Mouse (Mus musculus) adrenal gland, postnatal 10 days (tissue): ENCODE measurements around the gene Il34. TPM values are rescaled to one million over a fixed set of nuclear protein-coding genes. Genes with fewer than 3 reads are reported as not detected.

Experiments used
- DNase-seq: peaks from one replicate; pipeline ENCODE4 v3.0.0; 2021; ENCODE audit warnings: mixed read lengths
- long read RNA-seq, 2 experiments: library from polyadenylated mRNA; stranded (forward); transcript quantifications; one replicate each; pipeline ENCODE4 v2.0.0; 2021
- total RNA-seq, 2 experiments: library from RNA; stranded (reverse); gene quantifications; 2 replicates each; pipeline ENCODE4 v1.2.3; 2021

Gene Il34
- 1 to 10 TPM; 8.6 to 9.9 TPM for total RNA-seq
- long read RNA-seq, experiment 1, partial matches to known transcripts, result 6 of 10 reads
- long read RNA-seq, experiment 1, other reads (novel, unspliced or antisense), result 0 of 10 reads
- long read RNA-seq, experiment 2, partial matches to known transcripts, result 0 of 7 reads
- long read RNA-seq, experiment 2, other reads (novel, unspliced or antisense), result 5 of 7 reads

GRCm38 (mm10) chr8:110805669-110806068 is at the start of gene Il34:
Il34 (minus strand) TSS chr8:110805924.
- no peak for DNase-seq

- DNase-seq, result no peak
Observed at GRCm38 (mm10) chr8:110851186-110851585, 45.5 kb upstream of the Il34 start.

GRCm38 (mm10) chr8:110847645-110848495 is 42.1 kb upstream of the Il34 start:
- DNase-seq, result no peak

- DNase-seq, result no peak
Observed at GRCm38 (mm10) chr8:110847171-110847549, 41.4 kb upstream of the Il34 start.

GRCm38 (mm10) chr8:110846405-110847170 is 40.9 kb upstream of the Il34 start, which contains the start of the genes Cog4 and Sf3b3:
Cog4 (plus strand) TSS chr8:110846600.
Sf3b3 (minus strand) TSS chr8:110846787.
- DNase-seq, result peak; percentile 90

GRCm38 (mm10) chr8:110845821-110846404 is 40.2 kb upstream of the Il34 start:
- DNase-seq, result no peak

- no peak for DNase-seq
Observed at GRCm38 (mm10) chr8:110844941-110845340, 39.2 kb upstream of the Il34 start.

GRCm38 (mm10) chr8:110843207-110843606 is 37.5 kb upstream of the Il34 start:
- no peak for DNase-seq

- DNase-seq, result no peak
Observed at GRCm38 (mm10) chr8:110842012-110842574, 36.4 kb upstream of the Il34 start.

GRCm38 (mm10) chr8:110831956-110832355 is 26.2 kb upstream of the Il34 start:
- DNase-seq, result no peak

GRCm38 (mm10) chr8:110828511-110828910 is 22.8 kb upstream of the Il34 start:
- DNase-seq, result no peak

GRCm38 (mm10) chr8:110824861-110825260 is 19.1 kb upstream of the Il34 start:
- DNase-seq, result no peak

- DNase-seq, result no peak
Observed at GRCm38 (mm10) chr8:110821960-110822359, 16.2 kb upstream of the Il34 start.

GRCm38 (mm10) chr8:110820257-110820656 is 14.5 kb upstream of the Il34 start:
- peak; percentile 23 for DNase-seq

GRCm38 (mm10) chr8:110818593-110818992 is 12.9 kb upstream of the Il34 start:
- no peak for DNase-seq

- DNase-seq, result no peak
Observed at GRCm38 (mm10) chr8:110816990-110817389, 11.3 kb upstream of the Il34 start.

- DNase-seq, result no peak
Observed at GRCm38 (mm10) chr8:110815308-110815707, 9.6 kb upstream of the Il34 start.

- no peak for DNase-seq
Observed at GRCm38 (mm10) chr8:110813081-110813812, 7.5 kb upstream of the Il34 start.

- DNase-seq, result no peak
Observed at GRCm38 (mm10) chr8:110812349-110813080, 6.8 kb upstream of the Il34 start.

GRCm38 (mm10) chr8:110811793-110812192 is 6.1 kb upstream of the Il34 start:
- no peak for DNase-seq

- no peak for DNase-seq
Observed at GRCm38 (mm10) chr8:110811116-110811515, 5.4 kb upstream of the Il34 start.
